Mouse (Mus musculus) lung, embryonic 16.5 days (tissue): ENCODE measurements around the gene Cotl1. TPM values are rescaled to one million over a fixed set of nuclear protein-coding genes. Genes with fewer than 3 reads are reported as not detected.
A peak's percentile ranks its signal among the peaks of the same experiment; 100 is the strongest.

ENCODE experiments used
- ATAC-seq: fragments of 200-750 bp; cut with Nextera tagmentation; 2 replicates; pipeline ENCODE4 v1.8.0; 2017; ENCODE audit warnings: low read depth, mild to moderate bottlenecking, moderate library complexity
- H3K27ac ChIP-seq: fragments of 300-500 bp; sonication (generic); 2 replicates; pipeline ENCODE4 v1.5.1; 2014; ENCODE audit warnings: mild to moderate bottlenecking, control low read depth, low read length
- H3K27me3 ChIP-seq: fragments of 300-500 bp; sonication (generic); 2 replicates; pipeline ENCODE4 v1.6.1; 2014; ENCODE audit warnings: low read depth, low read length, mixed read lengths; ENCODE audit not compliant: control insufficient read depth, insufficient read depth
- H3K36me3 ChIP-seq: fragments of 300-500 bp; sonication (generic); 2 replicates; pipeline ENCODE4 v1.6.1; 2014; ENCODE audit warnings: low read length; ENCODE audit not compliant: control insufficient read depth, insufficient read depth
- H3K4me1 ChIP-seq: fragments of 300-500 bp; sonication (generic); replicated peaks from 2 replicates; pipeline ENCODE4 v1.6.1; 2014; ENCODE audit warnings: low read length, mixed read lengths; ENCODE audit not compliant: control insufficient read depth, insufficient read depth
- H3K4me2 ChIP-seq: fragments of 300-500 bp; sonication (generic); 2 replicates; pipeline ENCODE4 v1.6.1; 2014; ENCODE audit warnings: low read depth, low read length, control low read depth
- H3K4me3 ChIP-seq: fragments of 300-500 bp; sonication (generic); 2 replicates; pipeline ENCODE4 v1.5.1; 2014; ENCODE audit warnings: mild to moderate bottlenecking, low read length, control low read depth
- H3K9ac ChIP-seq: fragments of 300-500 bp; sonication (generic); 2 replicates; pipeline ENCODE4 v1.6.1; 2014; ENCODE audit warnings: low read length, control low read depth
- H3K9me3 ChIP-seq: fragments of 300-500 bp; sonication (generic); 2 replicates; pipeline ENCODE4 v1.6.1; 2016; ENCODE audit warnings: low read length; ENCODE audit not compliant: control insufficient read depth
- WGBS: fragments of 180-500 bp; shearing (Covaris S2); extraction: QIAGEN DNeasy Blood & Tissue Kit; methylation state at CpG from one replicate; pipeline ENCODE4 v1.1.7; 2014; 5-methylcytosine and 5-hydroxymethylcytosine counted together
- polyA plus RNA-seq: library from polyadenylated mRNA; unstranded; fragments of >200 nt; fragmentation: Nextera tagmentation; extraction: Ambion mirVana; gene quantifications from 2 replicates; pipeline ENCODE4 v1.2.1, GENCODE M21; 2015

Cotl1 gene
- polyA plus RNA-seq, 1 experiment from 2014 or later = 78.4 TPM

- no peak for ATAC-seq
- Histone ChIP-seq H3K4me3 (no peak overlapping the region), H3K9ac (no peak overlapping the region), H3K4me2 (no peak overlapping the region), H3K36me3 (no peaks in the 10 kb centered on the region), H3K27me3 (no peaks in the 10 kb centered on the region), H3K27ac (peak overlapping the region; percentile 55; the same call in 1 of the 2 replicates), H3K9me3 (no peaks in the 10 kb centered on the region), H3K4me1 (peaks cover 27% of the 10 kb centered on the region)
- WGBS = 54% methylated on average over 12 of the region's 12 CpGs
Measured at GRCm38 (mm10) chr8:119812650-119813431, 27.5 kb downstream of the Cotl1 start.

- peaks cover 19% of the 10 kb centered on the region for H3K4me1 ChIP-seq
- no peak overlapping the region for H3K4me2 ChIP-seq
- no peak for ATAC-seq
- H3K9me3 ChIP-seq = no peaks in the 10 kb centered on the region
- H3K27me3 ChIP-seq = no peaks in the 10 kb centered on the region
- H3K36me3 ChIP-seq = no peaks in the 10 kb centered on the region
- H3K4me3 ChIP-seq = no peak overlapping the region
- H3K27ac ChIP-seq = peak overlapping the region; percentile 55; the same call in 1 of the 2 replicates
- no peak overlapping the region for H3K9ac ChIP-seq
- 52% methylated on average over 6 of the region's 6 CpGs for WGBS
Measured at GRCm38 (mm10) chr8:119811925-119812324, 28.4 kb downstream of the Cotl1 start.

- H3K9me3 ChIP-seq = no peaks in the 10 kb centered on the region
- H3K4me2 ChIP-seq = no peak overlapping the region
- no peak overlapping the region for H3K27ac ChIP-seq
- 85% methylated on average over 14 of the region's 14 CpGs for WGBS
- H3K27me3 ChIP-seq = no peaks in the 10 kb centered on the region
- H3K4me3 ChIP-seq = no peak overlapping the region
- ATAC-seq = no peak
- H3K9ac ChIP-seq = no peak overlapping the region
- H3K4me1 ChIP-seq = peaks cover 18% of the 10 kb centered on the region
- H3K36me3 ChIP-seq = no peaks in the 10 kb centered on the region
Measured at GRCm38 (mm10) chr8:119810953-119811499, 29.3 kb downstream of the Cotl1 start.

- Histone ChIP-seq H3K4me1 (peaks cover 17% of the 10 kb centered on the region), H3K9me3 (no peaks in the 10 kb centered on the region), H3K36me3 (no peaks in the 10 kb centered on the region), H3K4me2 (no peak overlapping the region), H3K4me3 (no peak overlapping the region), H3K9ac (no peak overlapping the region), H3K27ac (no peak overlapping the region), H3K27me3 (no peaks in the 10 kb centered on the region)
- ATAC-seq = no peak
- WGBS = 76% methylated on average over 23 of the region's 23 CpGs
Measured at GRCm38 (mm10) chr8:119810127-119810868, 30.0 kb downstream of the Cotl1 start.

GRCm38 (mm10) chr8:119809620-119810019, 30.7 kb downstream of the Cotl1 start:
- WGBS = 91% methylated on average over 9 of the region's 9 CpGs

GRCm38 (mm10) chr8:119807687-119808086, 32.7 kb downstream of the Cotl1 start:
- Histone ChIP-seq H3K4me2 (no peak overlapping the region), H3K4me1 (peaks cover 7% of the 10 kb centered on the region), H3K9me3 (no peaks in the 10 kb centered on the region), H3K9ac (no peak overlapping the region), H3K4me3 (no peak overlapping the region), H3K27me3 (no peaks in the 10 kb centered on the region), H3K27ac (no peak overlapping the region), H3K36me3 (no peaks in the 10 kb centered on the region)
- 82% methylated on average over 4 of the region's 4 CpGs for WGBS
- ATAC-seq = no peak

More at GRCm38 (mm10) chr8:119809620-119810019, 30.7 kb downstream of the Cotl1 start:
- ATAC-seq = no peak
- Histone ChIP-seq H3K27me3 (no peaks in the 10 kb centered on the region), H3K4me2 (no peak overlapping the region), H3K9me3 (no peaks in the 10 kb centered on the region), H3K4me3 (no peak overlapping the region), H3K9ac (no peak overlapping the region), H3K36me3 (no peaks in the 10 kb centered on the region), H3K27ac (no peak overlapping the region), H3K4me1 (peaks cover 17% of the 10 kb centered on the region)

GRCm38 (mm10) chr8:119806422-119807263, 33.7 kb downstream of the Cotl1 start:
- peaks cover 2% of the 10 kb centered on the region; the same call in 1 of the 2 replicates for H3K4me1 ChIP-seq
- H3K4me2 ChIP-seq = no peak overlapping the region
- H3K27me3 ChIP-seq = no peaks in the 10 kb centered on the region
- H3K36me3 ChIP-seq = no peaks in the 10 kb centered on the region
- no peak overlapping the region for H3K4me3 ChIP-seq
- H3K9ac ChIP-seq = no peak overlapping the region
- 58% methylated on average over 14 of the region's 14 CpGs for WGBS
- 0 out of 2 replicates have a peak, but pooled peaks have one; percentile 12 for ATAC-seq
- H3K9me3 ChIP-seq = no peaks in the 10 kb centered on the region
- H3K27ac ChIP-seq = no peak overlapping the region

GRCm38 (mm10) chr8:119805275-119805674, 35.1 kb downstream of the Cotl1 start:
- Histone ChIP-seq H3K9me3 (no peaks in the 10 kb centered on the region), H3K4me3 (no peak overlapping the region), H3K4me1 (peaks cover 2% of the 10 kb centered on the region; the same call in 1 of the 2 replicates), H3K27ac (no peak overlapping the region), H3K9ac (no peak overlapping the region), H3K4me2 (no peak overlapping the region), H3K36me3 (no peaks in the 10 kb centered on the region), H3K27me3 (no peaks in the 10 kb centered on the region)
- no peak for ATAC-seq
- WGBS = 65% methylated on average over 8 of the region's 8 CpGs
